Comparison of ENCODE assay signal across 1 mouse cellular context in the genomic region with DNA sequence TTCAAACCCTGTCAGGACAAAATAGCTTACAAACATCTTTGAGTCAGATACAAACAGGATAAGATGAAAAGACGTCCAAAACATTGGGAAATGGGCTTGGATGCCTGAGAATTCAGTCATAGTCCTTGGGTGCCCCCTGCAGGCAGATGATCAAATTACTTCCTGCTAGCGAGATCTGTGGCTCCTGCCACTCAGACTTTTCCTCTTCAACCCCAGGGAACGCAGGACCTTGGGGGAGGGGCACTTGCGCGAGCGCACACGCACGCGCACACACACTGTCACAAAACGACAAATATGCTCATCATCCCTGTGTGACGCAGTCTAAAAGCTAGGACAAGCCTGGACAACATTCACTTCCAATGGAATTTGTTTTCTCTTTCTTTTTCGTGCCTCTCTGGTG.
TF ChIP-seq lines count a peak whose summit lies in the region.

No protein-coding gene starts in this region.

TF ChIP-seq in CH12.LX, 34 proteins besides CTCF, POLR2A, EP300 and RAD21 (continued from another document):
- no peak for TF ChIP-seq RCOR1 (conservative IDR thresholded peaks at IDR 0.05; ENCODE audit: low read depth, low read length)
- TF ChIP-seq MAX (IDR thresholded peaks at IDR 0.05; ENCODE audit: low read length) = peak; percentile 22; the same call in 1 of the 2 replicates
- TF ChIP-seq NRF1 (IDR thresholded peaks at IDR 0.05; ENCODE audit: low read depth, low read length) = peak; percentile 81
- TF ChIP-seq MXI1 (IDR thresholded peaks at IDR 0.05; ENCODE audit: low read depth, low read length) = no peak
- peak; percentile 25; the same call in 1 of the 2 replicates for TF ChIP-seq HCFC1 (IDR thresholded peaks at IDR 0.05; ENCODE audit: low read depth, low read length)
- TF ChIP-seq UBTF (IDR thresholded peaks at IDR 0.05; ENCODE audit: low read depth, low read length) = no peak
- TF ChIP-seq JUND (conservative IDR thresholded peaks at IDR 0.05; ENCODE audit: low read depth, low read length) = no peak
- TF ChIP-seq KAT2A (IDR thresholded peaks at IDR 0.05; ENCODE audit: insufficient replicate concordance, low read length) = no peak
- TF ChIP-seq SMC3 (IDR thresholded peaks at IDR 0.05; ENCODE audit: low read depth, low read length) = peak; percentile 59
- TF ChIP-seq MYC (IDR thresholded peaks at IDR 0.05; ENCODE audit: low read depth, low read length) = no peak
- TF ChIP-seq PAX5 (IDR thresholded peaks at IDR 0.05; ENCODE audit: low read length) = no peak
- no peak for TF ChIP-seq POLR2AphosphoS2 (IDR thresholded peaks at IDR 0.05; ENCODE audit: low read depth, low read length)
- no peak; the same call in 1 of the 2 replicates for TF ChIP-seq TCF12 (IDR thresholded peaks at IDR 0.05; ENCODE audit: low read depth, low read length)
- TF ChIP-seq CHD1 (IDR thresholded peaks at IDR 0.05; ENCODE audit: low read depth, low read length) = no peak
- TF ChIP-seq ETS1 (conservative IDR thresholded peaks at IDR 0.05; ENCODE audit: low read depth, low read length) = no peak
- TF ChIP-seq MEF2A (IDR thresholded peaks at IDR 0.05; ENCODE audit: borderline replicate concordance, low read depth, low read length) = no peak
- TF ChIP-seq ELF1 (IDR thresholded peaks at IDR 0.05; ENCODE audit: low read depth, low read length) = peak; percentile 81
- TF ChIP-seq NELFE (IDR thresholded peaks at IDR 0.05; ENCODE audit: low read depth, low read length) = no peak
- no peak for TF ChIP-seq ZC3H11A (IDR thresholded peaks at IDR 0.05; ENCODE audit: low read depth, low read length)
- no peak for TF ChIP-seq SIN3A (IDR thresholded peaks at IDR 0.05; ENCODE audit: low read length)
- 0 out of 2 replicates have a peak, but pooled peaks have one; percentile 10 for TF ChIP-seq BHLHE40 (IDR thresholded peaks at IDR 0.05; ENCODE audit: low read depth, low read length)
- TF ChIP-seq USF2 (conservative IDR thresholded peaks at IDR 0.05; ENCODE audit: low read depth, low read length) = no peak
- TF ChIP-seq JUN (IDR thresholded peaks at IDR 0.05; ENCODE audit: insufficient read depth, low read depth, low read length) = no peak
- no peak for TF ChIP-seq ZMIZ1 (IDR thresholded peaks at IDR 0.05; ENCODE audit: low read depth, low read length)
